ENCODE assay signal across 13 mouse cellular contexts in the genomic region with DNA sequence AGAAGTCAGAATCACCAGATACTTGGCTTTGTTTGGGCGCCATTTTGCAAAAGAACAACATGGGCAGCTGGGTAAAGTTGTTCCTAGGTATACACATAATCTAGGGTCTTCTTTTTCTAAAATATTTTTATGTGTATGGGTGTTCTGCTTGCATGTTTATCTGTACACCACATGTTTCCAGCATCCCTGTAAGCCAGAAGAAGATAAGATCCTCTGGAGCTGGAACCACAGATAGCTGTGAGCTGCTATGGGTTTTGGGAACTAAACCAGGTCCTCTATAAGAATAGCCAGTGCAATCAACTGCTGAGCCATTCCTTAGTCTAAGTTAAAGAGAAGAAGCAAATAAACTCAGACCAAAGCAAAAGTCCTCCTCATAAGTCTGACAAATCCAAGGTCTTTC.
DNase-seq lines count a peak whose midpoint lies in the region; ATAC-seq and TF ChIP-seq lines count a peak whose summit lies in the region.
"Had no signal": no experiment of that assay in that cellular context is flagged by ENCODE, and none has a peak within 500 bp of the region (broad histone marks: within the 10 kb centered on the region; RNA-seq: fewer than 3 reads in every experiment).

No protein-coding gene starts in this region.

- no peaks in the 10 kb centered on the region for H3K27me3 ChIP-seq in embryonic facial prominence, embryonic 13.5 days
- no peaks in the 10 kb centered on the region for H3K27me3 ChIP-seq in embryonic facial prominence, embryonic 10.5 days (replicated peaks; ENCODE audit: low read depth, poor library complexity, severe bottlenecking)
- no peaks in the 10 kb centered on the region for H3K27me3 ChIP-seq in heart, postnatal 0 days (ENCODE audit: control insufficient read depth, insufficient read depth, low read length)
- no peaks in the 10 kb centered on the region for H3K27me3 ChIP-seq in neural tube, embryonic 15.5 days (replicated peaks)
- H3K27me3 ChIP-seq in forebrain, embryonic 12.5 days: no peaks in the 10 kb centered on the region
- no peaks in the 10 kb centered on the region for H3K27me3 ChIP-seq in hindbrain, embryonic 16.5 days (replicated peaks; ENCODE audit: control insufficient read depth, insufficient read depth, low read length)
- H3K27me3 ChIP-seq: embryonic facial prominence, embryonic 12.5 days; limb, embryonic 12.5 days had no signal

- H3K27ac ChIP-seq in embryonic facial prominence, embryonic 13.5 days: peak overlapping the region; percentile 82
- no peak overlapping the region for H3K27ac ChIP-seq in embryonic facial prominence, embryonic 10.5 days (replicated peaks)
- H3K27ac ChIP-seq in heart, postnatal 0 days (ENCODE audit: low read depth): peak overlapping the region; percentile 78
- H3K27ac ChIP-seq in neural tube, embryonic 15.5 days (replicated peaks): peak overlapping the region; percentile 14
- H3K27ac ChIP-seq in forebrain, embryonic 12.5 days: no peak overlapping the region
- H3K27ac ChIP-seq in hindbrain, embryonic 16.5 days (ENCODE audit: low read depth, low read length): no peak overlapping the region
- H3K27ac ChIP-seq: hindbrain, embryonic 10.5 days; limb, embryonic 12.5 days had no signal

- no peak for DNase-seq in embryonic facial prominence, embryonic 10.5 days (ENCODE audit: low spot score)
- DNase-seq in heart, postnatal 0 days (ENCODE audit: low spot score): no peak
- no peak for DNase-seq in heart, postnatal 14 days
- no peak for DNase-seq in neural tube, embryonic 10.5 days (ENCODE audit: extremely low spot score, low spot score)
- DNase-seq: layer of hippocampus, postnatal 36 days; thymus, postnatal 14 days had no signal

- intact Hi-C loops in heart, postnatal 14 days (cut with DNase I): no loop called here

- peaks cover 30% of the 10 kb centered on the region for H3K4me1 ChIP-seq in embryonic facial prominence, embryonic 13.5 days
- peaks cover 4% of the 10 kb centered on the region; the same call in 1 of the 2 replicates for H3K4me1 ChIP-seq in embryonic facial prominence, embryonic 10.5 days
- H3K4me1 ChIP-seq in heart, postnatal 0 days (ENCODE audit: control insufficient read depth, insufficient read depth): peaks cover 37% of the 10 kb centered on the region
- peaks cover 21% of the 10 kb centered on the region for H3K4me1 ChIP-seq in neural tube, embryonic 15.5 days
- H3K4me1 ChIP-seq in forebrain, embryonic 12.5 days: no peaks in the 10 kb centered on the region
- peaks cover 5% of the 10 kb centered on the region; the same call in 1 of the 2 replicates for H3K4me1 ChIP-seq in hindbrain, embryonic 16.5 days (ENCODE audit: control insufficient read depth, insufficient read depth, low read depth, low read length)

- no peaks in the 10 kb centered on the region for H3K36me3 ChIP-seq in embryonic facial prominence, embryonic 13.5 days
- H3K36me3 ChIP-seq in embryonic facial prominence, embryonic 10.5 days (replicated peaks): no peaks in the 10 kb centered on the region
- H3K36me3 ChIP-seq in heart, postnatal 0 days (replicated peaks; ENCODE audit: control insufficient read depth, insufficient read depth, low read length): peaks cover 14% of the 10 kb centered on the region
- H3K36me3 ChIP-seq in neural tube, embryonic 15.5 days: 0 out of 2 replicates have a peak, but pooled peaks cover 3% of the 10 kb centered on the region
- H3K36me3 ChIP-seq in forebrain, embryonic 12.5 days (replicated peaks): no peaks in the 10 kb centered on the region
- H3K36me3 ChIP-seq in hindbrain, embryonic 16.5 days (ENCODE audit: control insufficient read depth, insufficient read depth, low read length): no peaks in the 10 kb centered on the region
- H3K36me3 ChIP-seq: embryonic facial prominence, embryonic 12.5 days; hindbrain, embryonic 10.5 days; limb, embryonic 12.5 days had no signal

- 87% methylated on average over 1 of the region's 1 CpGs for WGBS in embryonic facial prominence, embryonic 13.5 days
- WGBS in embryonic facial prominence, embryonic 10.5 days: 90% methylated on average over 1 of the region's 1 CpGs
- WGBS in heart, postnatal 0 days: 88% methylated on average over 1 of the region's 1 CpGs
- WGBS in neural tube, embryonic 15.5 days: 91% methylated on average over 1 of the region's 1 CpGs
- 88% methylated on average over 1 of the region's 1 CpGs for WGBS in forebrain, embryonic 12.5 days
- 97% methylated on average over 1 of the region's 1 CpGs for WGBS in hindbrain, embryonic 16.5 days

- TF ChIP-seq EP300 in heart, postnatal 0 days (IDR thresholded peaks at IDR 0.05; ENCODE audit: low read depth): no peak; the same call in 1 of the 2 replicates

- peak overlapping the region; percentile 2; the same call in 1 of the 2 replicates for H3K4me2 ChIP-seq in embryonic facial prominence, embryonic 13.5 days
- no peak overlapping the region for H3K4me2 ChIP-seq in heart, postnatal 0 days (ENCODE audit: low read depth, low read length)
- no peak overlapping the region for H3K4me2 ChIP-seq in neural tube, embryonic 15.5 days
- H3K4me2 ChIP-seq in forebrain, embryonic 12.5 days: no peak overlapping the region
- no peak overlapping the region for H3K4me2 ChIP-seq in hindbrain, embryonic 16.5 days (ENCODE audit: low read length)
- H3K4me2 ChIP-seq: embryonic facial prominence, embryonic 12.5 days; limb, embryonic 12.5 days had no signal

- ATAC-seq in embryonic facial prominence, embryonic 13.5 days (ENCODE audit: insufficient number of reproducible peaks, insufficient read depth, low FRiP score, low TSS enrichment, low read depth): no peak
- no peak for ATAC-seq in heart, postnatal 0 days (ENCODE audit: insufficient read depth, low read depth)
- ATAC-seq in neural tube, embryonic 15.5 days (ENCODE audit: low FRiP score): no peak
- no peak for ATAC-seq in forebrain, embryonic 12.5 days (ENCODE audit: low FRiP score)
- ATAC-seq in hindbrain, embryonic 16.5 days: no peak

- H3K9me3 ChIP-seq in embryonic facial prominence, embryonic 13.5 days: no peaks in the 10 kb centered on the region
- H3K9me3 ChIP-seq in embryonic facial prominence, embryonic 10.5 days: no peaks in the 10 kb centered on the region
- H3K9me3 ChIP-seq in heart, postnatal 0 days (replicated peaks; ENCODE audit: control insufficient read depth, low read length): no peaks in the 10 kb centered on the region
- no peaks in the 10 kb centered on the region for H3K9me3 ChIP-seq in neural tube, embryonic 15.5 days (replicated peaks)
- no peaks in the 10 kb centered on the region for H3K9me3 ChIP-seq in forebrain, embryonic 12.5 days
- H3K9me3 ChIP-seq in hindbrain, embryonic 16.5 days (ENCODE audit: control insufficient read depth, low read length): no peaks in the 10 kb centered on the region
- H3K9me3 ChIP-seq: embryonic facial prominence, embryonic 12.5 days; hindbrain, embryonic 10.5 days; limb, embryonic 12.5 days had no signal

- H3K4me3 ChIP-seq in embryonic facial prominence, embryonic 13.5 days: no peak overlapping the region
- H3K4me3 ChIP-seq in embryonic facial prominence, embryonic 10.5 days: no peak overlapping the region
- no peak overlapping the region for H3K4me3 ChIP-seq in heart, postnatal 0 days (ENCODE audit: low read depth, low read length)
- H3K4me3 ChIP-seq in neural tube, embryonic 15.5 days (replicated peaks): no peak overlapping the region
- no peak overlapping the region for H3K4me3 ChIP-seq in forebrain, embryonic 12.5 days (replicated peaks)
- no peak overlapping the region for H3K4me3 ChIP-seq in hindbrain, embryonic 16.5 days (ENCODE audit: low read length)
- H3K4me3 ChIP-seq: embryonic facial prominence, embryonic 12.5 days; hindbrain, embryonic 10.5 days; limb, embryonic 12.5 days had no signal

- TF ChIP-seq CTCF in heart, postnatal 0 days (IDR thresholded peaks at IDR 0.05; ENCODE audit: low read depth): no peak

- H3K9ac ChIP-seq in embryonic facial prominence, embryonic 13.5 days: no peak overlapping the region
- no peak overlapping the region for H3K9ac ChIP-seq in heart, postnatal 0 days (replicated peaks; ENCODE audit: low read depth, low read length)
- H3K9ac ChIP-seq in neural tube, embryonic 15.5 days (replicated peaks): no peak overlapping the region
- H3K9ac ChIP-seq in forebrain, embryonic 12.5 days: no peak overlapping the region
- no peak overlapping the region for H3K9ac ChIP-seq in hindbrain, embryonic 16.5 days (ENCODE audit: low read depth, low read length)
- H3K9ac ChIP-seq: embryonic facial prominence, embryonic 12.5 days; limb, embryonic 12.5 days had no signal

Comparison
In these comparisons a context has a peak if more than half of its experiments do, and no peak if none do; other contexts are left out.
1. H3K27ac ChIP-seq: peak in embryonic facial prominence, embryonic 13.5 days (single experiment), heart, postnatal 0 days (single experiment) and neural tube, embryonic 15.5 days (single experiment); none in embryonic facial prominence, embryonic 10.5 days (single experiment), forebrain, embryonic 12.5 days (single experiment) and hindbrain, embryonic 16.5 days (single experiment).